In genomic region chr7:47015390-47016065, GRCm38 (mm10) we compare ENCODE assay signal across 9 mouse cellular contexts. TPM values are rescaled to one million over a fixed set of nuclear protein-coding genes. Genes with fewer than 3 reads are reported as not detected.
DNase-seq lines count a peak whose midpoint lies in the region; ATAC-seq and TF ChIP-seq lines count a peak whose summit lies in the region.
"Had no signal": no experiment of that assay in that cellular context is flagged by ENCODE, and none has a peak within 500 bp of the region (broad histone marks: within the 10 kb centered on the region; RNA-seq: fewer than 3 reads in every experiment).

No protein-coding gene starts in this region.

- peak; percentile 48 for TF ChIP-seq CTCF in ES-Bruce4 (IDR thresholded peaks at IDR 0.05; ENCODE audit: low read depth, low read length)

- H3K4me2 ChIP-seq in forebrain, embryonic 14.5 days (ENCODE audit: low read length): peak overlapping the region; percentile 33
- H3K4me2 ChIP-seq in neural tube, embryonic 14.5 days (ENCODE audit: low read depth, low read length): peak overlapping the region; percentile 42

- intact Hi-C loops in heart, postnatal 14 days (cut with DNase I): loop anchor here (1.0 kb wide), 1 partner anchor 52 kb away; no protein-coding TSS in a partner anchor

- no peak overlapping the region for H3K9ac ChIP-seq in ES-Bruce4 (ENCODE audit: low read depth, poor library complexity, severe bottlenecking)
- no peak overlapping the region for H3K9ac ChIP-seq in forebrain, embryonic 14.5 days (ENCODE audit: low read length)
- no peak overlapping the region; the same call in 1 of the 2 replicates for H3K9ac ChIP-seq in neural tube, embryonic 14.5 days (replicated peaks; ENCODE audit: low read depth, low read length)

- 9% methylated on average over 6 of the region's 6 CpGs for WGBS in forebrain, embryonic 14.5 days
- 6% methylated on average over 6 of the region's 6 CpGs for WGBS in large intestine, adult 2 months
- WGBS in neural tube, embryonic 14.5 days: 12% methylated on average over 6 of the region's 6 CpGs

- no peaks in the 10 kb centered on the region for H3K36me3 ChIP-seq in ES-Bruce4 (ENCODE audit: control insufficient read depth, insufficient read depth, low read length, poor library complexity, severe bottlenecking)
- no peaks in the 10 kb centered on the region for H3K36me3 ChIP-seq in forebrain, embryonic 14.5 days (ENCODE audit: control insufficient read depth, insufficient read depth, low read length)
- no peaks in the 10 kb centered on the region for H3K36me3 ChIP-seq in neural tube, embryonic 14.5 days (ENCODE audit: control insufficient read depth, insufficient read depth, low read length)

- peaks cover 4% of the 10 kb centered on the region for H3K4me1 ChIP-seq in ES-Bruce4 (ENCODE audit: control insufficient read depth, insufficient read depth, low read length)
- peaks cover 6% of the 10 kb centered on the region; the same call in 1 of the 2 replicates for H3K4me1 ChIP-seq in forebrain, embryonic 14.5 days (ENCODE audit: control insufficient read depth, insufficient read depth, low read length)
- H3K4me1 ChIP-seq in neural tube, embryonic 14.5 days (ENCODE audit: control insufficient read depth, insufficient read depth, low read length): peaks cover 4% of the 10 kb centered on the region; the same call in 1 of the 2 replicates

- no peak for TF ChIP-seq POLR2A in ES-Bruce4 (IDR thresholded peaks at IDR 0.05; ENCODE audit: insufficient read depth, low read length)

- 0 out of 2 replicates have a peak overlapping the region, but pooled peaks have one; percentile 15 for H3K27ac ChIP-seq in ES-Bruce4 (ENCODE audit: insufficient read depth, low read length)
- H3K27ac ChIP-seq in forebrain, embryonic 14.5 days (ENCODE audit: low read depth, low read length): peak overlapping the region; percentile 39; the same call in 1 of the 2 replicates
- no peak overlapping the region; the same call in 1 of the 2 replicates for H3K27ac ChIP-seq in neural tube, embryonic 14.5 days (ENCODE audit: low read depth, low read length)

- no peaks in the 10 kb centered on the region for H3K27me3 ChIP-seq in ES-Bruce4 (ENCODE audit: control insufficient read depth, insufficient read depth, low read length, poor library complexity, severe bottlenecking)
- no peaks in the 10 kb centered on the region for H3K27me3 ChIP-seq in forebrain, embryonic 14.5 days (replicated peaks; ENCODE audit: control insufficient read depth, insufficient read depth, low read length)
- H3K27me3 ChIP-seq in neural tube, embryonic 14.5 days (ENCODE audit: control insufficient read depth, insufficient read depth, low read length): no peaks in the 10 kb centered on the region

- no peaks in the 10 kb centered on the region for H3K9me3 ChIP-seq in ES-Bruce4 (replicated peaks; ENCODE audit: control insufficient read depth, insufficient read depth, low read length, poor library complexity, severe bottlenecking)
- no peaks in the 10 kb centered on the region for H3K9me3 ChIP-seq in forebrain, embryonic 14.5 days (replicated peaks; ENCODE audit: control insufficient read depth, low read length)
- H3K9me3 ChIP-seq in neural tube, embryonic 14.5 days (ENCODE audit: control insufficient read depth, low read length): no peaks in the 10 kb centered on the region

- peak; percentile 62; the same call in 1 of the 2 replicates for TF ChIP-seq EP300 in ES-Bruce4 (IDR thresholded peaks at IDR 0.05; ENCODE audit: insufficient read depth, low read depth, low read length)

- ATAC-seq in cerebellum, adult (ENCODE audit: insufficient number of reproducible peaks, low FRiP score, low TSS enrichment): peak; percentile 68; the same call in 1 of the 2 replicates
- ATAC-seq in forebrain, embryonic 14.5 days: peak; percentile 97
- peak; percentile 96 for ATAC-seq in neural tube, embryonic 14.5 days (ENCODE audit: low read depth)

- peak; percentile 91 for DNase-seq in forebrain, embryonic 14.5 days (ENCODE audit: low spot score)
- DNase-seq in heart, postnatal 14 days: peak; percentile 88 to 90
- peak; percentile 61 for DNase-seq in large intestine, adult 2 months (ENCODE audit: low read depth, low spot score)
- DNase-seq in lung, adult 18-20 months: peak; percentile 89 to 94
- peak; percentile 88 for DNase-seq in testis, postnatal 10 days (ENCODE audit: low spot score)

- no peak overlapping the region for H3K4me3 ChIP-seq in ES-Bruce4 (ENCODE audit: low read depth, low read length)
- H3K4me3 ChIP-seq in forebrain, embryonic 14.5 days (ENCODE audit: low read depth, low read length): no peak overlapping the region
- H3K4me3 ChIP-seq in neural tube, embryonic 14.5 days (ENCODE audit: low read depth, low read length): no peak overlapping the region

RNA-seq across cellular contexts. Expression of gene Spty2d1, which starts 7.3 kb away (rescaled TPM):
- polyA plus RNA-seq in ES-Bruce4 (2011; ENCODE audit: insufficient read depth, insufficient read length, low read depth, missing spikeins): 16.8 and 18.0 TPM in 2 replicates
- 7.8 and 9.3 TPM in 2 replicates for polyA plus RNA-seq in forebrain, embryonic 14.5 days (2014; fragmentation: Nextera tagmentation; extraction: Ambion mirVana)
- 10 to 100 TPM; 10.2 to 11.1 TPM for total RNA-seq in heart, postnatal 14 days (2021)
- polyA plus RNA-seq in large intestine, adult 2 months (2012; rRNA removed): 3.8 and 6.2 TPM in 2 replicates
- polyA plus RNA-seq in neural tube, embryonic 14.5 days (2014; fragmentation: Nextera tagmentation; extraction: Ambion mirVana): 7.1 and 10.0 TPM in 2 replicates

RNA-seq across cellular contexts. Expression of gene Gm9999, which starts 32.1 kb away (rescaled TPM):
- polyA plus RNA-seq in ES-Bruce4 (2011; ENCODE audit: insufficient read depth, insufficient read length, low read depth, missing spikeins): not detected in 2 replicates
- polyA plus RNA-seq in forebrain, embryonic 14.5 days (2014; fragmentation: Nextera tagmentation; extraction: Ambion mirVana): not detected in 2 replicates
- total RNA-seq in heart, postnatal 14 days (2021): not detected
- not detected in 2 replicates for polyA plus RNA-seq in large intestine, adult 2 months (2012; rRNA removed)
- not detected in 2 replicates for polyA plus RNA-seq in neural tube, embryonic 14.5 days (2014; fragmentation: Nextera tagmentation; extraction: Ambion mirVana)
- total RNA-seq: layer of hippocampus, adult 18-20 months had no signal

RNA-seq across cellular contexts. Expression of gene Tmem86a, which starts 34.9 kb away (rescaled TPM):
- 2.0 and 2.8 TPM in 2 replicates for polyA plus RNA-seq in ES-Bruce4 (2011; ENCODE audit: insufficient read depth, insufficient read length, low read depth, missing spikeins)
- polyA plus RNA-seq in forebrain, embryonic 14.5 days (2014; fragmentation: Nextera tagmentation; extraction: Ambion mirVana): 22.0 and 24.1 TPM in 2 replicates
- total RNA-seq in heart, postnatal 14 days (2021): 10 to 100 TPM; 26.4 to 31.0 TPM
- 52.8 and 183 TPM in 2 replicates for polyA plus RNA-seq in large intestine, adult 2 months (2012; rRNA removed)
- 15.4 and 19.3 TPM in 2 replicates for polyA plus RNA-seq in neural tube, embryonic 14.5 days (2014; fragmentation: Nextera tagmentation; extraction: Ambion mirVana)

RNA-seq across cellular contexts. Expression of gene Uevld, which starts 57.2 kb away (rescaled TPM):
- 56.6 and 64.5 TPM in 2 replicates for polyA plus RNA-seq in ES-Bruce4 (2011; ENCODE audit: insufficient read depth, insufficient read length, low read depth, missing spikeins)
- 7.4 and 8.2 TPM in 2 replicates for polyA plus RNA-seq in forebrain, embryonic 14.5 days (2014; fragmentation: Nextera tagmentation; extraction: Ambion mirVana)
- total RNA-seq in heart, postnatal 14 days (2021): 1 to 10 TPM; 8.1 to 9.7 TPM
- 2.5 and 4.3 TPM in 2 replicates for polyA plus RNA-seq in large intestine, adult 2 months (2012; rRNA removed)
- polyA plus RNA-seq in neural tube, embryonic 14.5 days (2014; fragmentation: Nextera tagmentation; extraction: Ambion mirVana): 5.2 and 5.5 TPM in 2 replicates
